Mouse (Mus musculus): ENCODE results near the gene Grin2c. TPM values are rescaled to one million over a fixed set of nuclear protein-coding genes. Genes with fewer than 3 reads are reported as not detected.
A peak's percentile ranks its signal among the peaks of the same experiment; 100 is the strongest.

Gene Grin2c
- polyA plus RNA-seq, 1 experiment from 2014 or later: 0.83 TPM

DNA sequence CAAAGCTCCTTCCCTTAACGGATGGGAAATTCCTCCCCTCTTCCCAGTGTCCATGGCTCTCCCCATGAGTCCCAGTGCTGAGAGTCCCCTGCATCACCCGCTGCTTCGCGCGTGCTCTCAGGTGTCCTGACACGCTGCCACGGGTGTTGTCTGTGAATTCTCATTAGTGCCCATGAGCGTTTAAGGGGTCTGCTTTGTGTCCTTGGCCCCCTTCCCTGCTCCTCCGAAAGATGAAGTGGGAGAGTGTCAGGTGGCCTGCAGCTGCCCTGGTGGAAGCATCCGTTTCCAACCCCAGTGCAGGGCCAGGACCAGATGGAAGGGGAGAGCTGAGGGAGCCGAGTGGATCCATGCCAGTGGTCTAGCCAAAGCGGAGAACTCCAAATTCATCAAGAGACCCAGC, 58.9 kb downstream of the Grin2c start:
- no peak for DNase-seq (ENCODE audit: low spot score)

DNA sequence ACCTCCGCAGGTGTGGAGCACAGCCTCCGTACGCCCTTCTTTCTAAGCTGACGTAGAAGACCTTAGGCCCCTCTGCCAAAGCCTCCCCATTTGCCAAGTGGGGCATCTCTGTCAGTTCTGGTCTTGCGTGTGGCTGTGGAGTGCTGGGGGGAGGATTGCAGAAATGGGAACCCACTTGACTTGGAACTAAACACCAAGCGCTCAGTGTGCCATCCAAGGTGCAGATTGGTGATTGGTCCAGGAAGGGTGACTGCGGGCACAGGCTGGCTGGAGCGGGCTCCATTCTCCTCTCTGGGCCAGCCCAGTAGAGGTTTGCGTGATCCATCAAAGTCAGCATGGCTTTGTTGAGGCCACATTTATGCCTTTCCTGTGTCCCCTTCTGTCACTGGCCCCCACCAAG, 64.3 kb downstream of the Grin2c start:
- DNase-seq (ENCODE audit: low spot score): no peak

DNA sequence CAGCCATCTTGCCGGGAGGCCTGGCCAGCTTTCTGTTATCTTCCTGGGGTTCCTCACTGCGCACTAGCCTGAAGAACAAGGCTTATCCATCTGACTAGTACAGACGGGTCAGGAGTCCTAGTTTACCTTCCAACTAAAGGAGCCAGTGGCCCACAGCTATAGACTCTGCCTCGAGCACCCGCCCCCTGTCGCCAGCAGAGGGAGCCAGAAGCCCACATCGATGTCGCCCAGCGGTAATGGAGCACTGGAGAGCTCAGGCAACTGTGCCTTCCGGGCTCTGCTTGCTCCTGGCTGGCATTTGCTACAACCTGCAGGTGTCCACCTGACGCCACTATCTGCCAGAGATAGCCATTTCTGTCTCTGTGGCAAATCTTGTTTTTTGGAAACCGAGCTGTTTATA, 64.7 kb downstream of the Grin2c start:
- peak; percentile 84 for DNase-seq (ENCODE audit: low spot score)

DNA sequence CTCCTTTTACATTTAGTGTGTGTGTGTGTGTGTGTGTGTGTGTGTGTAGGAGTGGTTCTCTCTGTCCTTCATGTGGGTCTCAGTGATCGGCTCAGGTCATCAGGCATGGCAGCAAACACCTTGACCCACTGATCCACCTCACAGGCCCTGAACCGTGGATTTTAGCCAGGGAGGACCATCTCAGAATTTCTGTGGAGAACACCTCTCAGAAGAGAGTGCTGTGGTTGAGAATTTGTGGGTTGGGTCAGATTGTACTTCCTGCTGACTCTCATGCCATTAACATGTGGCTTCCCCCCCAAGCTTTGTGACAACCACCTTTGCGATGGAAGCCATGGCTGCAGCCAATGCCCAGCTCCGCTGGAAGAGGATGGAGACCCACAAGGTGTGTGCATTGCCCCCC, 66.5 kb downstream of the Grin2c start:
- no peak for DNase-seq (ENCODE audit: low spot score)

Small RNA genes lying within 50 kb of the gene (microRNA-seq; reads per million reads assigned to microRNA genes)
- gene Gm25837 (ENCODE audit: borderline number of aligned reads): not detected

Other genes starting within 250 kb of the Grin2c start
- gene Cd300ld4, start 240.2 kb downstream of the Grin2c start, polyA plus RNA-seq (2015; fragmentation: Nextera tagmentation; extraction: Ambion mirVana): 0.48 TPM in 1 of 2 replicates, not detected in the other
- gene Cd300ld5, start 229.5 kb downstream of the Grin2c start, polyA plus RNA-seq (2015; fragmentation: Nextera tagmentation; extraction: Ambion mirVana): 0.49 TPM in 1 of 2 replicates, not detected in the other
- gene Cd300ld3, start 218.8 kb downstream of the Grin2c start, polyA plus RNA-seq (2015; fragmentation: Nextera tagmentation; extraction: Ambion mirVana): not detected in 2 replicates
- gene Cd300e, start 205.1 kb downstream of the Grin2c start, polyA plus RNA-seq (2015; fragmentation: Nextera tagmentation; extraction: Ambion mirVana): 0.05 and 0.18 TPM in 2 replicates
- 43.4 and 47.1 TPM in 2 replicates for gene Rab37, start 175.8 kb downstream of the Grin2c start, polyA plus RNA-seq (2015; fragmentation: Nextera tagmentation; extraction: Ambion mirVana)
- gene Cd300lf, start 133.3 kb downstream of the Grin2c start, polyA plus RNA-seq (2015; fragmentation: Nextera tagmentation; extraction: Ambion mirVana): 0.76 and 2.0 TPM in 2 replicates
- 255 and 279 TPM in 2 replicates for gene Slc9a3r1, start 103.9 kb downstream of the Grin2c start, polyA plus RNA-seq (2015; fragmentation: Nextera tagmentation; extraction: Ambion mirVana)
- 8.6 and 10.8 TPM in 2 replicates for gene Tmem104, start 79.8 kb downstream of the Grin2c start, polyA plus RNA-seq (2015; fragmentation: Nextera tagmentation; extraction: Ambion mirVana)
- 19.3 and 20.1 TPM in 2 replicates for gene Nat9, start 79.4 kb downstream of the Grin2c start, polyA plus RNA-seq (2015; fragmentation: Nextera tagmentation; extraction: Ambion mirVana)
- gene Fdxr, start 9.8 kb upstream of the Grin2c start, polyA plus RNA-seq (2015; fragmentation: Nextera tagmentation; extraction: Ambion mirVana): 22.0 and 22.4 TPM in 2 replicates
- 0.37 and 0.39 TPM in 2 replicates for gene Fads6, start 30.4 kb upstream of the Grin2c start, polyA plus RNA-seq (2015; fragmentation: Nextera tagmentation; extraction: Ambion mirVana)
- gene Otop2, start 39.9 kb upstream of the Grin2c start, polyA plus RNA-seq (2015; fragmentation: Nextera tagmentation; extraction: Ambion mirVana): not detected in 2 replicates
- gene Ush1g, start 54.8 kb upstream of the Grin2c start, polyA plus RNA-seq (2015; fragmentation: Nextera tagmentation; extraction: Ambion mirVana): not detected in 2 replicates
- gene Otop3, start 67.5 kb upstream of the Grin2c start, polyA plus RNA-seq (2015; fragmentation: Nextera tagmentation; extraction: Ambion mirVana): not detected in 2 replicates
- 23.2 and 27.1 TPM in 2 replicates for gene Hid1, start 100.5 kb upstream of the Grin2c start, polyA plus RNA-seq (2015; fragmentation: Nextera tagmentation; extraction: Ambion mirVana)
- gene Cdr2l, start 114.7 kb upstream of the Grin2c start, polyA plus RNA-seq (2015; fragmentation: Nextera tagmentation; extraction: Ambion mirVana): 5.3 and 5.4 TPM in 2 replicates
- 408 and 411 TPM in 2 replicates for gene Mrpl58, start 136.5 kb upstream of the Grin2c start, polyA plus RNA-seq (2015; fragmentation: Nextera tagmentation; extraction: Ambion mirVana)
- gene Atp5h, start 152.7 kb upstream of the Grin2c start, polyA plus RNA-seq (2015; fragmentation: Nextera tagmentation; extraction: Ambion mirVana): 1,461 and 1,502 TPM in 2 replicates
- 30.5 and 37.5 TPM in 2 replicates for gene Kctd2, start 152.9 kb upstream of the Grin2c start, polyA plus RNA-seq (2015; fragmentation: Nextera tagmentation; extraction: Ambion mirVana)
- gene Trim80, start 173.3 kb upstream of the Grin2c start, polyA plus RNA-seq (2015; fragmentation: Nextera tagmentation; extraction: Ambion mirVana): 0.89 and 1.1 TPM in 2 replicates
- 206 and 207 TPM in 2 replicates for gene Slc16a5, start 195.2 kb upstream of the Grin2c start, polyA plus RNA-seq (2015; fragmentation: Nextera tagmentation; extraction: Ambion mirVana)
- gene Armc7, start 208.4 kb upstream of the Grin2c start, polyA plus RNA-seq (2015; fragmentation: Nextera tagmentation; extraction: Ambion mirVana): 30.0 and 34.5 TPM in 2 replicates
- 210 and 221 TPM in 2 replicates for gene Nt5c, start 224.6 kb upstream of the Grin2c start, polyA plus RNA-seq (2015; fragmentation: Nextera tagmentation; extraction: Ambion mirVana)
- gene Jpt1, start 247.1 kb upstream of the Grin2c start, polyA plus RNA-seq (2015; fragmentation: Nextera tagmentation; extraction: Ambion mirVana): 603 and 612 TPM in 2 replicates

Data from thymus, postnatal 0 days (tissue).